Mouse (Mus musculus): ENCODE measurements around the gene Trip11. TPM values are rescaled to one million over a fixed set of nuclear protein-coding genes. Genes with fewer than 3 reads are reported as not detected.
"Not testable (repeated sequence)": the region's sequence is repeated elsewhere in the genome, so short reads cannot be mapped to it uniquely, and the experiment has no call there.

Trip11 gene
- 10 to 100 TPM; 35.9 to 36.7 TPM for total RNA-seq (2021)
- long read RNA-seq, experiment 1, partial matches to known transcripts: 1 of 8 reads
- long read RNA-seq, experiment 1, other reads (novel, unspliced or antisense): 7 of 8 reads
- long read RNA-seq, experiment 2, partial matches to known transcripts: 2 of 6 reads
- long read RNA-seq, experiment 2, other reads (novel, unspliced or antisense): 3 of 6 reads

DNA sequence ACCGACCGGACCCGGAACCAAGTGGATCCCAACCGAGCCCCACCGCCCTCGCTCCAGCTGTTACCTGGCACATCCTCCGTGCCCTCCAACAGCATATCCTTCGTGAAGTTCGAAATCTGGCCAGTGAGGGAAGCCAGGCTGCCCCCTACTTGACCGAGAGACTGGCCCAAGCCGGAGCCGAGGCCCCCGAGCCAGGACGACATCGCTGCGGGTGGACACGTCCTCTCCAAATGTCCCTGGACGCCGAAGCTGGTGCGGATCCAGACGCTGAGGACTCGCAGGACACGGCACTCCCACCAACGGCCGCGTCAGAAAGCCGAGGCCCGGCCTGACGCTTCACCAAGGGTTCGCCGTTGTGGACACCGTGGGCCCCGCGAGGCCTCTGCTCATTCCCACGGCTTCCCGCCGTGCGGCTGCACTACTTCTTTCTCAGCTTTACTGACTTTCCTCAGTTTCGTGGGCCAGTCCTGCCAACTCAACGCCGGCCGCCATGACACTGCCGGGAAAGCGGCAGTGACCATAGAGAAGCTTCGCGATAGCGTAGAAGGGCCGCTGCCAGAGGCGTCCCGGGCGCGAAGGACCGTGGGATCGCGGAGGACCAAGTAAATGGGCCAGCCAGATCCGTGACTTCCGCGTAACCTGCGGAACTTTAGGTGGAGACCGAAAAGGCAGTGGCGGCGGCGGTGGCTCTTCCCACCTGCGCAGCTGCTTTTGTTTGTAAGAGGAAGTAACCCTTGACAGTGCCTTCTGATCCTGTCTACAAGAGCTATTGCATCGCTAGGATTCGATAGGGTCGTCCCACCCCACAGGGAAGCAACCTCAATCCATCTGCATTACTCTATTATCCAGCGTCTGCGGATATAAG, at the start of gene Trip11:
Gene Trip11 (minus strand): TSS at position 642 of the 865 bp plus-strand sequence.
- DNase-seq: peak; percentile 94

DNA sequence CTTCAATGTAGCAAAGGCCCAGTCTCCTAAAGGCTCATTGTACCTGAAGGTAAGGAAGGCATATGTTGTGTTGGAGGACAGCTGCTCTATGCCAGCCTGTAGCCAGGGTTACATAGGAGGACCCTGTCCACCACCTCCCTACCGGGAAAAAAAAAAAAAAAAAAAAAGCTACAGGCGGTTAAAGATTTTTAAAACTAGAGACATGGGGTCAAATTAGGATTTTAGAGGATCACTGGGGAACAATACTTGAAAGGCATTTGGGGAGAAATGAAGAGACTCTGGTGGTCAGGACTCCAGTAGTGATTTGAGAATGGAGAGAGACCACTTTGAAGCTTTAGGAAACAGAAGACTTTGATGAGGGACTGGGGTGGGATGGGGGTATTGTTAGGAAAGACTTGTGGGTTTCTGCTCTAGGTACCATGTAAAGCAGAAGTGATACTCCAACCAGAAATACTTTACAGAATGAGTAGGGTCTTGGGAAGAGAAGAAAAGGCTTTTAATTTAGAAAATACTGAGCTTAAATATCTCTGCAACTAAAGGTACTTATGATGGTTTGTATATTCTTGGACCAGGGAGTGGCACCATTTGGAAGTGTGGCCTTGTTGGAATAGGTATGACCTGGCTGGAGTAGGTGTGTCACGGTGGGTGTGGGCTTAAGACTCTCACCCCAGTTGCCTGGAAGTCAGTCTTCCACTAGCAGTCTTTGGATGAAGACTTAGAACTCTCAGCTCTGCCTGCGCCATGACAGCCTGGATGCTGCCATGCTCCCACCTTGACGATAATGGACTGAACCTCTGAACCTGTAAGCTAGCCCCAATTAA, 46.1 kb upstream of the Trip11 start:
- DNase-seq: not testable (repeated sequence)

DNA sequence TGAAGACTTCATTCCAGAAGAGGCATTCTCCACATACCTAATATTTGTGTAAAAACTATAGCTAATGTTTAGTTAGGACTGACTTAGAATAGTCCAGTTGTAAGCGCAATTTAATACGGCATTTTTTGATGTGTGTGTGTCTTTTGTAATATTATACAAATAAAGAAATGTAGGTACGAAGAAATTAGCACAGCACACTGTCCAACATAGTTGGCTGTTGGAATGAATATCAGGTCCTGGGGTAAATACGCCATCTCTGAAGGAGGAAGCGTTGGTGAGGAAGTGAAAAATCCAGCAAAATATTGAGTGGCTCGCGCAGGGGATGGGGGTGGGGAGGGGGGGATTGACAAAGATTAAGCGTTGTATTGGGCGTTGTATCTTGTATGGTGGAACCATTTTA, 45.5 kb upstream of the Trip11 start:
- DNase-seq: no peak

DNA sequence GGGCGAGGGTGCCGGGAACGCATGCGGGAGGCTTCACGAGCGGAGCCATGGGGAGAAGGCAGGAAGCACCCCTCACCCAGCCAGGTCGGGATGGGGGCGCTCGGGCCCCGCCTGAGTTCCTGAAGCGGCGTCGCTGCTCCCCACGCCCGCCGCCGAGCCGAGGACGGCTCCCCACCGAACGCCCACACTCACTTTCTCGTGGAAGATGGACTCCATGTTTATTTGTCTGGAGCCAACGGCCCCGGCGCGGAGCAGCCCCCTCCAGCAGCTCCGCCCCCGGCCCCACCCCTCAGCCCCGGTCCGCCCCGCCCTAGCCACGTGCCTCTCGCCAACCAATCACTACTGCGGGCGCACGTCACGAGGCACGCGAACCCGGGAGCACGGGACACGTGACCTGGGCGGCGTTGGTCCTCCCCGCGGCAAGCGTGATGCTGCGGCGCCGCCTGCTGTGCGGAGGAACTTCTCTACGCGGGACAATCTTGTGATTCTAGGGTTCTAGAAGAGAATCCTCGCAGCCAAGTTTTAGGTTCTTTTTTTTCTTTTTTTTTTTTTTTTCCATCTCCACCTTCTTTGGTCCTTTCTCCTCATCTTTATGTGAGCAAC, 45.0 kb upstream of the Trip11 start, which contains the start of gene Atxn3:
Gene Atxn3 (minus strand): TSS at position 305 of the 603 bp plus-strand sequence.
- DNase-seq: peak; percentile 97 to 98

DNA sequence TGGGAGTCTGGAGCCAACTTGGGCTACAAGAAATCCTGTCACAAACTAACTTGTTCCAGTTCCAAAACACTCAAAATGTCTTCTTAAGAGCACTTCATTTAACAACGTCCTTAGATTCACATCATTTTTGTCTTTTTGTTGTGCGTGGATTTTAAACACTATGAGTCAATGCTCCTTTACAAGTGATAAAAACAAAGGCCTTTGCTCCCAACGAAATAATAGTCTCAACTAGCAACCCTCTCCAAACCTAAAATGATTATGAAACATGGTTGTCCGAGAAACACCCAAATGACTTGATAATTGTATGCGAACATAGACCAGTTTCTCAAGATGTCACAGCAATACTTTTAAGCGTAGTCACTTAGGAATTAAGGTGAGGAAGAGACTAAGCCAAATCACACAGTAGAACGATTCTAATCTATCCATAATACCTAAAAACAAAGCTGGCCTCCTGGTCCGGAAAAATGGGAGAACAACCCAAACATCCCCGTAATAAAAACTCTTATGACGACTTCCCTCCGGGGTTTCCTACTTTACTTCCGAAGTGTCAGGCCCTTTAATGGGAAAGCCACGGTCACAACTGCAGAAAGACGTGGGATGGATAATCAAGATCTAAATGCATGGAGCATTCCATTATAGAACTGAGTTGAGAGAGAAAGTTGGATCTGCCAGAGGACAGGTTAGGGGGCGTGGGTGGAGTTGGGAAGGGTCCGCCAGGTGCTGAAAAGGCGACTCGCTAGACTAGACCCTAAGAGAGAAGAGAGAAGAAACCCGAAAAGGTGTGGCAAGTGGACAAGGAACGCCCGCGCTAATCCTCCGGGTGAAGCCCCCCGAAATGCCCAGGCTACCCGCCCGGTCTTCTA, 44.2 kb upstream of the Trip11 start:
- DNase-seq: peak in 1 of 2 experiments; percentile 22

DNA sequence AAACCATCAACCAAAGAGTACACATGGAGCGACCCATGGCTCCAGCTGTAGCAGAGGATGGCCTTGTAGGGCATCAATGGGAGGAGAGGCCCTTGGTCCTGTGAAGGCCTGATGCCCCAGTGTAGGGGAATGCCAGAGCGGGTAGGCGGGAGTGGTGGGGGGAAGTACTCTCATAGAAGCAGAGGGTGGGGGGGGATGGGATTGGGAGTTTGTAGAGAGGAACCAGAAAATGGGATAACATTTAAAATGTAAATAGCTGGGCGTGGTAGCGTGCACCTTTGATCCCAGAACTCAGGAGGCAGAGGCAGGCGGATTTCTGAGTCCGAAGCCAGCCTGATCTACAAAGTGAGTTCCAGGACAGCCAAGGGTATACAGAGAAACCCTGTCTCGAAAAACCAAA, 42.8 kb upstream of the Trip11 start:
- DNase-seq: not testable (repeated sequence)

DNA sequence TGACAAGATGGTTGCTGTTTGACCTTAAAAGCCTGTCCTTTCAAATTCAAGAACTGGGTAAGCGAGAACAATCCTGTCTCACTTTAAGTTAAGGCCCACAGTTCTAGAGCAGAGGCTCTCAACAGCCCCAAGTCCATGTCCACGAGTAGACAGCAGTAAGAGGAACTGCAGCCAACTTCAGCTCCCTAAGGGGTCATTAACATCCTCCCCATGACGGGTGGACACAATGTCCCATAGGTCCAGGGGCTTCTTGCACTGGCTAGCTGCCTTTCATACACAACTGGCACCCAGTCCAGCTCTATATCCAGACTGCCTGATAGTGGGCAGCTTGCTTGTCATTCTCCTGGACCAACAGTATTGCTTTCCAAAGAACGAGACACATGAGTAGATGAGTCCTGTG, 35.7 kb upstream of the Trip11 start:
- peak; percentile 11 to 20 for DNase-seq

DNA sequence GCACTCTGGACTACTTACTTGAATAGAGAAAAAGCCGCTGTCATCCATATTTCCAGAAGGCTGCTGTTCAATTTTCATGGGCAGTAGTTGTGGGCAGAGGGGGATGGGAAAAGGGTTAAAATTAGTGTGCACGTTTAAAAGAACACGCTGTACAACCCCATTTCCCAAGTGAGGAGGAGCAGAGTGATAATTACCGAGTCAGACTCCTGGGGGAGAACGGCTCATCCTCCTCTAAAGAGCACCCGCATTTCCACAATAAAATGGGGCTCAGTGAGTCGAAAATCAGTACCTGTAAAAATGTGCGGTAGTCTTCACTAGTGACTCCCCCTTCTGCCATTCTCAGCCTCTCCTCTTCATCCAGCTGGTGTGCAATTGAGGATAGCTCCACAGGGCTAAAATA, 34.9 kb upstream of the Trip11 start:
- no peak for DNase-seq

DNA sequence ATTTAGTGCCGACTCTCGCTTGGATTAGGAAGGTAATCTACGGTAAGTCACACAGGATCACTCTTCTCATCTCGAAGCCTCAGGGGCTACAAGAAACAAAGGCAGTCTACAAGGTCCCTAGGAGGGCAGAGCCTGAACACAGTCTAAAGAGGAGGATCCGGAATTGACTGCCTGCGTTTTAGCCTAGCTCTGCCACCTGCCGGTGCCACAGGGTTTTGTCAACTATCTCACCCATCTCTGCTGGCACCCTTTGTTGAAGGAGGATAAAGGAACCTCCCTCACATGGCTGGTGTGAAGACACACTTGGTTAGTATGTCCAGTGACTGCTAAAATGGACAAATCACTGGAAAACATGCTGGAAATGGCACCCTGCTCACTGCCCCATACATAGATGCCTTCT, 24.5 kb upstream of the Trip11 start:
- DNase-seq: no peak

DNA sequence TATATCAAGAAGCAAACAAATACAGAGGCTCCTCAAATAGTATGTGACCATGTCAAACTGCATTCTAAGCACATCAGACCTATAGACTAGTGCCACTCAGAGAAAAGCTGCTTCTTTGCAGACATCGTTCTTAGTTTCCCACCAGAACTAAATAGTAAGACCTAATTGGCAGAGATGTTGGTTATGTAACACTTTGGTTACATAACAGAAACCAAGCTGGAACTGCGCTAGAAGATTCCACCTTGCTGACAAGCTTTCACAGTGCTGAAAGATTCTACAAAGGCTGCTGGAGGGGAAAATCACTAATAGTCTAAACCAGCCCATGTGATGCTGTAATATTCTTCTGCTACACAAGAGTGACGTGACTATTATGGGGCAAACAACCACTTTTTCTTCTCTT, 22.2 kb upstream of the Trip11 start:
- no peak for DNase-seq

DNA sequence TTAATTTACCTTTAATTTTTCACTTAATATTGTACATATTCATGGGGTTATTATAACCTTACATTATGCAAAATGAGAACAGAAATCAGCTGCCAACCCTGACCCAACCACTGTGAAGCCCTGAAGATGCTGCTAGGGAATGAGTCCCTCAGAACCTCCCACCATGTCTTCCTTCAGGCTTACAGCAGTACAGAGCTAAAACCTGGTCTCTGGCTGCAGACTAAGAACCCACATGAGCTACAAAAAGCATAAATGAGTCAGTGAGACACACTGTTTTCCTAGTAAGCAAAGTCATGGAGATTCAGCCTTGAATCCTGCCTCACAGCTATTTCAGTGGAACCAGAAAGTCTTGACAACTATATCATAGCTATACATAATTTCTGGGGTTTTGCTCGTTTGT, 15.4 kb upstream of the Trip11 start:
- no peak for DNase-seq

DNA sequence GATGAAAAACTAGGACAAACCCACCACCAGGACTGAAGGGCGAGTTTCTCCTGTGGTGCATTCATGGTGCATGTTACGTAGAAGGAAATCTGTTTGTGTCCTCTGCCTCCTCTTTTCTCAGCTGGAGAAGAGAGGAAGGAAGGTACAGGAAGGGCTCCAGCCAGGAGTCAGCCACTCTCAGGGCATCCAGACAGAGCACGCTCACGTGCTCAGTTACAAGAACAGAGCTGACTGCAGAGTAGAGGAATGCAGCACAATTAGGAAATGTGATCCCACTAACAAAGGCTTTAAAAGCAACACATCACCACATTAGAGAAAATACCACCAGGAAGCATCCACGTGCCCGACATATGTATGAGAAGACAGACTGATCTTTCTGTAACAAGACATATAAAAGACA, 9.2 kb upstream of the Trip11 start:
- no peak for DNase-seq

DNA sequence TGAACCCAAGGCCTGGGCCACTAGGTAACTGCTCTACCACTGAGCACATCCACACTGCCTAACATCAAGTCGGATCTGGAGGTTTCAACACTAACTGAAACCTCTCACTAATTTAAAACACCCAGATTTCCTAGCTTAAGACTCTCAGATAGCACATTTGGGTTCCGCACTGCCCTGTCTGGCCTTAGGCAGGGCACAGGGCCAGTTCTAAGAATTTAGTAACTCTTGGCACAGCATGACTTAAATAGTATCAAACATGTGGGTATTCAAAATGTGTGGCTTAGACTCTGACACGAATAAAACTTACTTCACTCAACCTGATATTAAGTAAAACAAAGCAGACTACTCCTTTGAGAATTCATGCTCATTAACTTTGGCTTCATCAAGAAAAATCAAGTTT, 6.8 kb upstream of the Trip11 start:
- DNase-seq: no peak

DNA sequence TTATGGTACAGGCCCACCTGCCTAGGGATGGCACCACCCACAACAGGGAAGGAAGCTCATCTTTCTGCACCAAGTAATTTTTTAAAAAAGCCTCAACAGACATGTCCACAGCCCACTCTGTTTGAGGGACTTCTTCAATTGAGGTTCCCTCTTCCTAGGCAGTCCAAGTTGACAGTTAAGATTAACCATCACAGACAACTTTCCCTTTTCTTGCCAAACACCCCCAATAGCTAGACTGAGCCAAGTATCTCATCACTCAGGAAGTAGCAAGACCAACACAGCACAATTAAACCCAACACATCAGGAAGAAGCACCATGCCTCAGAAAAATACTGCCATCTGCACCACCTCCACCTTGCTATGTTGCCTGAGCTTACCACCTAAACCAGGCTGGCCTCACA, 4.1 kb upstream of the Trip11 start:
- no peak for DNase-seq

DNA sequence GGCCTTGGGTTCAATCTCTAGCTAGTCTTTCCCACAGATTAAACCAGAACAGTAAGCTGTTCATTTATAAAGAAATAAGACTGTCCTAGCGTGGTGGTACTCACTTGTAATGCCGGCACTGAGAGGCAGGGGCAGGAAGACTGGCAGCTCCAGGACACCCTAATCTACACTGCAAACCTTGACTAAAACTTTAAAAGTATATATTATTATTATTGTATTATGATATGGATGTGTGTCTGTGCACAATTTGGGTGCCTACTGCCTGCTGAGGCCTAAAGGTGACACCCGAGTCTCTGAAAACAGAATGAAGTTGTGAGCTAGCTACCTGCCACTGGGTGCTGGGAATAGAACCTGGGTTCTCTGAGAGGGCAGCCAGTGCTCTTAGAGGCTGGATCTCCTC, 1.7 kb downstream of the Trip11 start:
- no peak for DNase-seq

DNA sequence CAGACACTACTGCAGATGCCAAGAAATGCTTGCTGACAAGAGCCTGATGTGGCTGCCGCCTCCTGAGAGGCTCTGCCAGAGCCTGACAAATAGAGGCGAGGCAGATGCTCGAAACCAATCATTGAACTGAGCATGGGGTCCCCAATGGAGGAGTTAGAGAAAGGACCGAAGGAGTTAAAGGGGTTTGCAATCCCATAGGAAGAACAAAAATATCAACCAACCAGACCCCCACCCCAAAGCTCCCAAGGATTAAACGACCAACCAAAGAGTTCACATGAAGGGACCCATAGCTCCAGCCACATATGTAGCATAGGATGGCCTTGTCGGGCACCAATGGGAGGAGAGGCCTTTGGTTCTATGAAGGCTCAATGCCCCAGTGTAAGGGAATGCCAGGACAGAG, 2.7 kb downstream of the Trip11 start:
- no peak for DNase-seq

DNA sequence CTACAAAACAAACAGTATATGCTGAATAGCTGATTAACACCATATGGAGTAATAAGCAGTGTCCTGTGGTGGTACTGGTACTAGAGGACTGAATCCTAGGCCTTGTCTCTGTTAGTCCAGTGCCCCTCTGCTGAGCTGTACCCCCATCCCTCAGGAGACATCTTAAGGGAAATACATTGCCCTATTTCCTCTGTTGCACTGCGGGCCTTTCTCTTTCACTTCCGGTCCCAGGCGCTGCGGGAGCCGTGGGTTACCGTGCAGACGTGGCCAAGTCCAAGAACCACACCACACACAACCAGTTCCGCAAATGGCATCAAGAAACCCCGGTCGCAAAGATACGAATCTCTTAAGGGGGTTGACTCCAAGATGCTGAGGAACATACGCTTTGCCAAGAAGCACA, 7.2 kb downstream of the Trip11 start:
- no peak for DNase-seq

DNA sequence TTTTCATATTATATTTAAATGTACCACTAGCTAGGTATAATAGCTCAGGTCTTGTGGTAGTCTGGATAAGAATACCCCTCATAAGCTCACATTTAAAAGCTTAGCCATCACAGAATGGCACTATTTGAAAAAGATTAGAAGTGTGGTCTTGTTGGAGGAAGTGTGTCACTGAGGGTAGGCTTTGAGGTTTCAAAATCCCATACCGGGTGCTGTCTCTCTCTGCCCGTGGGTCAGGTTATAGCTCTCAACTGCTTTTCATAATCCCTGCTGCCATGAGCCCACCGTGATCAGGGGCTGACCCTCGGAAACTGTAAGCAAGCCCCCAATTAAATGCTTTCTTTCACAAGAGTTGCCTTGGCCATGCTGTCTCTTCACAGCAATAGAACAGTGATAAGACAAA, 8.2 kb downstream of the Trip11 start:
- no peak for DNase-seq

DNA sequence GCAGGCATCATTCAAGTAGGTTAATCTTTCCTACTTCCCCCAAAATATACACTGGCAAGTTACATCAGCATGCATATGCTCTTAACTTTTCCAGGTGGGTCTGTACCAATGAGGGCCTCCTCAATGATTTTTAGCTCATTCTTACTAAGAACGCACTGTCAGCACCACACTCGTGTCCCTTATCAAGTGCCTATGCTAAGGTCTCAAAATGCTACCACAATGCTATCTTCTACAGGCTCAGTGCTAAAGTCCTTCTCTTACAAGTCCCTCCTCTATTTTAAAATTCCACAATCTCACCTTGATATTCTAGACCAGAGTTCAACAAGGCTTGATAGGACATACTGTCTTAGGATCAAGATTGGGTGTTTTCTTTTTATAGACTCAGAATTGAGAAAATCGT, 8.9 kb downstream of the Trip11 start:
- DNase-seq: no peak

DNA sequence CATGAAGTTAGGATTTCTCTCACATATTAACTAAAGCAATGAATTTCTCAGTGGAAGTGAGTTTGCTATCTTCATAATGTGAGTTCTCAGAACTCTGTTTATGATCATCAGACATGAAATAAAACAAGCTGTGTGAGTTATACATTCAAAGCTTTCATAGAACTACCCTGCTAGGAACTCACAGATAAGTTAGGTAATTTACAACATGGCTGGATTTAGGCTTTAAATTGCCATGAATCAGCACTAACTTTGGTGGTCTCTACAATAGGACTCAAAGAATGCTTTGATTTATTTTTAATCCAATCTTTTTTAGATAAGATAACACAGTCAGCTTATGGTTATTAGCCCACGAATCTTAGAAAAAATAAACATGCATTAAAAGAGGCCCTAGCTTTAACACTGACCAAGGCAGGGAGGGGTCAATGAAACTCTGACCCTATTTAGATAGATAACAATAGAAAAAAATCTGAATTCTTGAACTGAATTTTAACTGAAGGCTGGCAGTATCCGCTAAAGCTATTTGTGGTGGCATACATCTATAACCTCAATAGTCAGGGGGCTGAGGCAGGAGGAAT, 13.3 kb downstream of the Trip11 start:
- no peak for DNase-seq

DNA sequence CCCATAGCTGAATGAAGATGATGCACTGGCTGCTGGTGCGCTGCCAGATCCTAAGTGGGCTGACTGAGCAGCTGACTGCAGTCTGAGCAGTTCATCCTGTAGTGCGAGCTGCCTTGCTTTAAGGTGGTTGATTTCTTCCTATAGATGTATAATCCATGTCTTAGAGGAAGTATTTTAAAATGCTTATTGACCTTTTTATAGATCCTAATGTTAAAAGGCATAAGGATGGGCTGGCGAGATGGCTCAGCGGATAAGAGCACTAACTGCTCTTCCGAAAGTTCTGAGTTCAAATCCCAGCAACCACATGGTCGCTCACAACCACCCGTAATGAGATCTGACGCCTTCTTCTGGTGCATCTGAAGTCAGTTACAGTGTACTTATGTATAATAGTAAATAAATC, 14.1 kb downstream of the Trip11 start:
- DNase-seq: no peak
